Mouse (Mus musculus) megakaryocyte, embryonic 14.5 days (primary cell): ENCODE measurements at regions not wholly inside any gene's neighbourhood (a gene's known extent, or its start where the extent isn't known, plus 50 kb on each side); places are given as distances from the start of the nearest gene placed in this dataset.

ENCODE experiments used
- FLI1 ChIP-seq: IDR thresholded peaks from 2 replicates; pipeline ENCODE4 v1.6.1; 2012; ENCODE audit warnings: low read length, inconsistent platforms, mixed read lengths
- GATA1 ChIP-seq: IDR thresholded peaks from 3 replicates; pipeline ENCODE4 v1.6.1; 2012; ENCODE audit warnings: mixed read lengths, low read length, inconsistent platforms, borderline replicate concordance

DNA sequence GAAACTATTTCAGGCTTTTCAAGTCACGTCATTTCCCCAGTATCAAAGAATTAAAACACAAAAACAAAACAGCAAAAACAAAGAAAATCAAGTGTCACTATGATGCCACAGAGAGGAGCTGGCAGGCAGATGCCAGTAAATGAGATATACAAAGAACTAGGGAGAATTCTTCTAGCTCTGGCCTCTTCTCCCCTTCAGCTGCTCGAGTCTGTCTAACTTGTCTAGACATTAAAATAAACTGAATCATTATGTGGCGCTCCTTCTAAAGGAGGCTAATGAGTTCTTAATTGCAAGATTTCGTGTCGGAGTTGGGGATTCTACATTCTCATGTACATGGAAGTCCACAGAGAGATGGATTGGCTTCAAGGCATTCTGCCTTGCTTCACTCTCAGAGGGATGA is 266.4 kb upstream of the Tmem161b start:
- TF ChIP-seq GATA1 (no peak), FLI1 (no peak)
